Mouse (Mus musculus): Measurements from ENCODE around the gene Irf7.
"Not testable (repeated sequence)": the region's sequence is repeated elsewhere in the genome, so short reads cannot be mapped to it uniquely, and the experiment has no call there.

The Irf7 gene

DNA sequence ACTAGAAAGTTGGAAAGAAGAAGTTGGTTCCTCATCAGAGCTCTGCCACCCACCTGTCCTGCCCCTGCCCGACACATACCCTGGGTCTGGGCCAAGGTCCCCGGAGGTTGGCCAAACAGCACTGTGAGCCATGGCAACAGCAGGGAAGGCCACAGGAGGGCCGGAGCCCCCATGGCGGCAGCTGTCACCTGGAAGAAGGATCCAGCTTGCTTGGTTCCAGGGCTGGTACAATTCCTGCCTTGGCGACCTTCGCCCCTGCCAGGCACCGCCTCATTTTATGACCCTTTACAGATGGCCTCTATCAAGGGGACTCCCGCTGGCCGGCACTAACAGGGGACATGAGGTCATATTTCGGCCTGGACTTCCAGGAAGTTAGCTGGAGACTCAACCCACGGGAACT lies 10.3 kb upstream of the Irf7 start, which contains the start of gene Cdhr5:
Gene Cdhr5 (minus strand): TSS at position 241 of the 400 bp plus-strand sequence.
- no peak for DNase-seq (ENCODE audit: low spot score in 2 of 2)

DNA sequence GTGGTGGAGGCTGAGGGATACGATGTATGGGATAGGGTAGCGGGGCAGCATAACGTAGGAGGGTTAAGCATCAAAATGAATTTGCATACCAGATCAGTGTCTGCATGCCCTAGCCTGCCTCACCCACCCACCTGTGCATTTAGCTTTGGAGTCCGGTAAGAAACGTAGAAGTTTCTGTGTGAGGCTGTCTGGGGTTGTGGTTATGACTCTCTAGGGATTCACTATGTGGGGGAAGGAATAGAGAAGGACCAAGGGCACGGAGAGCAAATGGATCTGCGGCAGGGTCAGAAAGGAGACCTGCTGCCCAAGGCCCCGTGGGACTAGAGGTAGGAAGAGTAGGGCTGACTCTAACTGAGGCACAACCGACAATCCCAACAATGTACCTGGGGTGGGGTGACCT lies 9.1 kb upstream of the Irf7 start:
- no peak for DNase-seq (ENCODE audit: low spot score in 2 of 2)

DNA sequence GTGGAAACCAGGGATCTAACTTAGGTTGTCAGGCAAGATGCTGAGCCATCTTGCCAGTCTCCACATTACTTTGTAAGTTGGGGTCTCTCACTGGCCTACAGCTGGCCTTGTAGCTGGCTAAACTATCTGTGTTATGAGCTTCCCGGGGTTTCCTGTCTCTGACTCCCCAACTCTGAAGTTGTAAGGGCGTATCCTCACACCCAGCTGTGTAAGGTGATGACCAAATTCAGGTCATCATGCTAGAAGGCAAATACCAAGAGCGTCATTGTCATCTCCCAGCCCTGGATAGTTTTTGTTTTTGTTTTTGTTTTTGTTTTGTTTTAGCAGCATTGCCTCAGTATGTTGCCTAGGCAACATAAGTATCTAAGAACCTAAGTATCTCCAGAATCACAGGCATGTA lies 4.3 kb upstream of the Irf7 start:
- DNase-seq (ENCODE audit: low spot score in 2 of 2): no peak

DNA sequence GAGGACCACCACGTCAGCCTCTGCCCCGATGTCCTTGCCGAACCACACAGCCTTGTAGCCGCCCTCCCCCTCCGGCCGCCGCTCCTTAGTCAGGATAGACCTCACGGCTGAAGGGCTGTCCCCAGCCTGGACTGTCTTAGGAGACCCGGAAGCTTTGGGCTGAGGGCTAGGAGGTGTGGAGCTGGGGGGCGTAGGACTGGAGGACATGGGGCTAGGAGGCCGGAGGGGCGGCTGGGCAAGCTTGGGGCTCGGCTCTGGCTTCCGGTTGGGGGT lies 2.9 kb upstream of the Irf7 start:
- no peak for DNase-seq (ENCODE audit: low spot score in 2 of 2)

DNA sequence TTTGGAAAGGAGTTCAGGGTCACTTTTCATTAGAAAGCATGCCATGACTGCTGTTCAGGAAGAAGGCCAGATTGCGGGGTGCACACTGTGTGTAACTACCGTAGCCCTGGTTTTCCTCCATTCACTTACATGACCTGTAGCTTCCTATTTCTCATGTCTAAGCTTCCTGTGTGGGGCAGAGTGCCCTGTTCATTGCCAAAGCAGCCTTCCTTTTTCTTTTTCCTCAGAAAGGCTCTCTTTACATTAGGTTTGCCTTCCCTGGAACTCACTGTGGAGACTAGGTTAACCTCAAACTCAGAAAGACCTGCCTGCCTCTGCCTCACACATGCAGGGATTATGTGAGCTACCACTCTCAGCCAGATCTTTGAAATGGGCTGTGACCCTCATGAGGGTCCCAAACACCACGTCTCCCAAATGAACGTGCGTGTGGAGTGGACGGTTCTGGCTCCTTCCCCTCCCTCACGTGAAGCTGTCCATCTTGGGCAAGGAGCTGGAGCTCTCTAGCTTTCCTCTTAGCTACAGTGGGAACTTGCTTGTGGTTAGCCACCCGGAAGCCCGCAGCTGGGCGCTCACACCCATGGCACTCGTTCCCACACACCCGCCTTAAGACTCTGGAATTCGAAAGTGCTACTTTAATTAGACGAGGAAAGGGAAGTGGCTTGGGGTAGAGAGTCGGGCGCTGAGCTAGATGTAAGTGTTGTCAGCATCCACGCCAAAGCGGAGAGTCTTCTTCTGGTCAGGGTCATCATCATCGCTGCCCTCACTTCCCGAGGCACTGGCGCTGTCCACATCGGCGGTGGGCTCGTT lies 2.4 kb upstream of the Irf7 start:
- no peak for DNase-seq (ENCODE audit: low spot score in 2 of 2)

DNA sequence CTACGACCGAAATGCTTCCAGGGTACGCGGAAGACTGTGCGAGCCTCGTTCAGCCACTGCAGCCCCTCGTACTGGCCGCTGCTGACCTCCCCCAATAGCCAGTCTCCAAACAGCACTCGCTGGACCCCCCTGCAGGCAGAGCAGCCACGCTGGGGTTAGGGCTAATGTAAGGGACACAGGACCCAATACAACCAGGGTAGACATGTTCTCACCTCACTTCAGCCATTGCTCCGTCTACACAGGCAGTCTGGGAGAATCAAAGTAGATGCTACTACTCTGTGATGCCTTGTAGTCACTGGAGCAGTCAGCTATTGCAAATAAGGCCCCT lies 906 bp downstream of the Irf7 start:
- DNase-seq (ENCODE audit: low spot score in 2 of 2): no peak

DNA sequence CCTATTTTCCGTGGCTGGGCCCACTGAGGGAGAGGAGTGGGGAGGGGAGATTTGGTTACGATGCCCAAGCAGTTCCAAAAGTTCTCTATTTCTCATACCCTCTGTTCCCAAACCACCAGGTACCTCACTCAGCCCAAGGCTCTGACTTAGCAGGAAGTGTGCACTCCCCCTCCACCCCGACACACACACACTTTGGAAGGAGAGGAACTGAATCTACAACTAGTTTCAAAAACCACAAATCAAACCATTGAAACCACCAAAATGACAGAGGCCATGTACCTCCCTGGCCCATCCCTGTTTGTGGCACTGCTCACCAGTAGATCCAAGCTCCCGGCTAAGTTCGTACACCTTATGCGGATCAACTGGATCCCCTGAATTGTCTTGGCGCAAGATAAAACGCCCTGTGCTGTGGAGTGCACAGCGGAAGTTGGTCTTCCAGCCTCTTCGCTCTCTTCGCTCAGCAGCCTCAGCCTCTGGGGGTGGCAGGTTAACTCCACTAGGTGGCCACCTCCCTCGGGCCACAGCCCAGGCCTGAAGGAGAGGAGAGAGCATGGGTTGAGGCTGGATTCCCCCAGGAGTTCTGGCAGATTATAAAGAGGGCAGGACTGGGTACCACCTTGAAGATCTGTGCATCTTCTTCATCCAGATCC lies 1.4 kb downstream of the Irf7 start:
- DNase-seq (ENCODE audit: low spot score in 2 of 2): no peak

DNA sequence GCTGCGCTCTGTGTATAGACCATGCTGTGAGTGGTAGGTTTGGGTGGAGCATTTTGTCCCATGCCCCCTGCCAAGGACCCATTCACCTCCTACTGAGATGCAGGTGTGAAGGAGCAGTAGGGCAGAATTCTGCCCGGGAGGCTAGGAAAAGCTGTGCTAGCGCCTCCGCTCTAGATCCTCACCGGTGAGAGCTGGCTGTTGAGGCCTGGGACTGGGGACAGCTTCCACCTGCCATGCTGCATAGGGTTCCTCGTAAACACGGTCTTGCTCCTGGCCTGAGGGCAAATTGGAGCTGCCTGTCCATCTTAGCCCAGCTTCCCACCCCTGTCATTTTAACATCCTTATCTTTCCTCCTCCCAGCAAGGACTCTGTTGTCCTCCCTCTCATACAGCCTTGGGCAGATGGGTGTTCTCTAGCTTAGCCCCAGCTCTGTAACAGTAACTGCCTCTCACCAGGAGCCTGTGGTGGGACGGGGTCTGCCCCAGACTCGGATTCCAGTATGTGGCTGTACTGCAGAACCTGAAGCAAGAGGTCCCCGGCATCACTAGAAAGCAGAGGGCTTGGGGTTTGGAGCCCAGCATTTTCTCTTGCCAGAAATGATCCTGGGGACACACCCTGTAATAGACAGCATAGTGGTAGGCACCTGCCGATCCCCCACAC lies 2.1 kb downstream of the Irf7 start:
- no peak for DNase-seq (ENCODE audit: low spot score in 2 of 2)

DNA sequence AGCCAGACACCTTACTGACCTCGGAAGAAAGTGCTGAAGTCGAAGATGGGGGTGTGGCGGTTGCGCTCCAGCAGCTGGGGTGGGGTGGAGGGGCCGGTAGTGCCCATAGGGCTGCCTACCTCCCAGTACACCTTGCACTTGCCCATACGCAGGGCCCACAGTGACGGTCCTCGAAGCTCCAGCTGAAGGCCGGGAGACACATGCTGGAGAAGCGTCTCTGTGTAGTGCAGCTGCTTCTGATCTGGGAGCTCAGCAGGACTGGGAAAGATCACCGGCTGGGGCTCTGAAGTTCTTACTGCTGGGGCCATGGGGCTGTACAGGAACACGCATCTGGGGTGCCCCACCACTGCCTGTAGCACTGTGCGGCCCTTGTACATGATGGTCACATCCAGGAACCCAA lies 2.6 kb downstream of the Irf7 start:
- DNase-seq (ENCODE audit: low spot score in 2 of 2): no peak

DNA sequence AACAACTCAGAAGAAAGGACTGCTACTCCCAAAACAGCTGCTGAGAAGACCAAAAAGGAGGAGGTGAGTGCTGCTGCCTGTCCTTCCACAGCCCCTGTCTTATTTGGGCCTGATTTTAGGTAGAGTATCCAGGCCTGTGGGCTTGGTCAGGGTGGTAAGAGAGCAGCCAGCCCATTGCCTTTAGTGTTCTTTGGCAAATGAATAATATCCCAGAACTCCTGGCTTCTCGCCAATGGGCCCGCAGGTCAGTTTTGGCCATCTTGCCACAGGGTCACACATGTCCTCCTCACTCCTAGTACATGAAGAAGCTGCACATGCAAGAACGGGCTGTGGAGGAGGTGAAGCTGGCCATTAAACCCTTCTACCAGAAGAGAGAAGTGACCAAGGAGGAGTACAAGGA lies 4.8 kb downstream of the Irf7 start:
- no peak for DNase-seq (ENCODE audit: low spot score in 2 of 2)

DNA sequence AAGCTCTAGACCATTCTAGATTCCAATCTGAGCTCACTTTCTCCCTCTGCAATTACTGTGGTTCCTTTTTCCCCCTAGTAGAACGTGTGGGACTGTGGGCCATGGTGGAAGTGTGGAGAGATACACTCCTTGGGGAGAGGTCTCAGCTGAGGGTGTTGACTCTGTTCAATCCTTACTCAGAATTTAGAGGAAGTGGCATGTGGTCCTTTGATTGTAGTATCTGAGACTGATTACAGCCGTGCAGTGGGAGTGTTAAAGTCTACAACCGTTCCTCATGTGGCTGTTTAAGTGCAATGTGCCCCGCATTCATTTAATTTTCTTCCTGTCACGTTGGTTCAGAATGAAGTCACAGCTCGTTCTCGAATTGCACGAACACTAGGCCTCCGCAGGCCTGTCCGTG lies 10.1 kb downstream of the Irf7 start:
- no peak for DNase-seq (ENCODE audit: low spot score in 2 of 2)

DNA sequence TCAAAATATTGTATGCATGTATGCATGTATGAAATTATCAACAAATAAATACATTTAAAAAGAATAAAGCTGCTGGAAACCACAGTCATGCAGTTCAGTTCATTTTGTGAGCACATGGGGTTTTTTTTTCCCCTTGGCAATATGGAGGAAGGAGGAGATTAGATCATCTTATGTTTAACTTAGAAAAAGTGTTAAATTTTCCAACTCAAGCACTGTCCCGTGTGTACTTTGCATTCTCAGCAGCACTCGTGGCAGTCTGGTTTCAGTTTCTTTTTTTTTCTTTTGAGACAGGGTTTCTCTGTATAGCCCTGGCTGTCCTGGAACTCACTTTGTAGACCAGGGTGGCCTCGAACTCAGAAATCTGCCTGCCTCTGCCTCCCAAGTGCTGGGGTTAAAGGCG lies 15.8 kb downstream of the Irf7 start:
- not testable (repeated sequence) for DNase-seq (ENCODE audit: low spot score in 2 of 2)

DNA sequence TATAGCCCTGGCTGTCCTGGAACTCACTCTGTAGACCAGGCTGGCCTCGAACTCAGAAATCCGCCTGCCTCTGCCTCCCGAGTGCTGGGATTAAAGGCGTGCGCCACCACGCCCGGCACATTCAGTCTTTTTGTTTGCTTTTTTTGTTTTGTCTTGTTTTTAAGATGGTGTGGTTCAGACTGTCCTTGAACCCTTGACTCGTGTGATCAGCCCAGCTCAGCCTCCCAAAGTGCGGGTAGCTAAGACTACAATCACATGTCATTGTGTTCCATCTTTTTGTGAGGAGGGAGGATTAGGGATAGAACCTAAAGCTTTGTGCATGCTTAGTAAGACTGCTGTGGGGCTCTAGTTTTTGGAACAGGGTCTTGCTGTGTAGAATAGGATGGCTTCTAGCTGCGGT lies 34.7 kb downstream of the Irf7 start:
- no peak for DNase-seq (ENCODE audit: low spot score in 2 of 2)

DNA sequence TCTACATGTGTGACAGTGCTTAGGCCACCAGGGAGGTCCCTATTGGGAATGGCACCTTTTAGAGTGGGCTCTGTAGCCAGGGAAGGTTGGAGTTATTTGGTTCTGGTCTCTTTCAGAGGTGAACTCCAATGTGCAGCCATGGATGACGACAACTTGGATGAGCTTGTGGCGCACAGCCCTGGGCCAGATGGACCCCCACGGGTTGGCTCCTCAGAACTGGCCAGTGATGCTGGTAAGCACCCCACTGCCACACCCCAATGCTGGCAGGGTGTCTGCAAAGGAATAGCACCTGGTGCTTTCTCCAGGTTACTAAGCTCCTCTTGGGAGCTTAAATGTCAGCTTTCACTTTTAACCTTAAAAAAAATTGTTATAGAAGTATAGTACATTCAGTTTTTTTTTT lies 35.2 kb downstream of the Irf7 start:
- no peak for DNase-seq (ENCODE audit: low spot score in 2 of 2)

DNA sequence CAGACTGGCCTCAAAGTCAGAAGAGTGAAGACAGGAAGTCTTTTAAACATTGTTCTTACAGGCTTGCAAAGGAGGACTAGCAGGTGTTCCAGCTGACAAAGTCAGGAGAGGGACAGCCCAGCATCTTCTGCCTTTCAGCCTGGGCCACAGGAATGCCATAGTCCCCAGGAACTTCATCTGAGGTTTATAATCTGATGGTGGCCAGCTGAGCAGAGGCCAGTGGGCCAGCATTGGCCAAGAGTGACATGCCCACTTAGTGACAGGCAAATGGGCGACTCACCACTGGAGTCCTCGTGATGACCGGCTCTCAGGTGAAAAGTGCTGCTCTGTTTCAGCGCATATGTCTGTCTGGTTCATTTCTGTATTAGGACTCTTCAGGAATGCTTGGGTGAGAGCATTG lies 35.7 kb downstream of the Irf7 start:
- no peak for DNase-seq (ENCODE audit: low spot score in 2 of 2)

DNA sequence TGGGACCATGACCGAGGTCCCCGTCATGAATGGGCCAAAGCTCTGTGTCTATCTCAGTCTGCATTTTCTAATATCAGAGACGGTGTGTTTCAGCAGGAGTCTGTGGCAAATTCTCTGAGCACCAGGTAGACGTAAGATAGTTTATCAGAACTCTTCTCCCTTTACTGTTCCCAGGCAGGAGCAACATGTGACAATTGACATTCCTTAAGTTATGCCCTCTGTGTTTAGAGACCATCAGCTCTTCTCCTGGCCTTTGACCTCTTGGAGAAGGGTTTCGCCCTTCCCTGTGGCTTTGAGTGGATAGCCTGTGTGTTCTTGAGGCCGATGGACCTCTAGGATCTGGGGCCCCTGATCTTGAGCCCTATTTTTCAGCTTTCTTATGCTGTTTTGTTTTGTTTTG lies 36.6 kb downstream of the Irf7 start:
- DNase-seq (ENCODE audit: low spot score in 2 of 2): no peak

DNA sequence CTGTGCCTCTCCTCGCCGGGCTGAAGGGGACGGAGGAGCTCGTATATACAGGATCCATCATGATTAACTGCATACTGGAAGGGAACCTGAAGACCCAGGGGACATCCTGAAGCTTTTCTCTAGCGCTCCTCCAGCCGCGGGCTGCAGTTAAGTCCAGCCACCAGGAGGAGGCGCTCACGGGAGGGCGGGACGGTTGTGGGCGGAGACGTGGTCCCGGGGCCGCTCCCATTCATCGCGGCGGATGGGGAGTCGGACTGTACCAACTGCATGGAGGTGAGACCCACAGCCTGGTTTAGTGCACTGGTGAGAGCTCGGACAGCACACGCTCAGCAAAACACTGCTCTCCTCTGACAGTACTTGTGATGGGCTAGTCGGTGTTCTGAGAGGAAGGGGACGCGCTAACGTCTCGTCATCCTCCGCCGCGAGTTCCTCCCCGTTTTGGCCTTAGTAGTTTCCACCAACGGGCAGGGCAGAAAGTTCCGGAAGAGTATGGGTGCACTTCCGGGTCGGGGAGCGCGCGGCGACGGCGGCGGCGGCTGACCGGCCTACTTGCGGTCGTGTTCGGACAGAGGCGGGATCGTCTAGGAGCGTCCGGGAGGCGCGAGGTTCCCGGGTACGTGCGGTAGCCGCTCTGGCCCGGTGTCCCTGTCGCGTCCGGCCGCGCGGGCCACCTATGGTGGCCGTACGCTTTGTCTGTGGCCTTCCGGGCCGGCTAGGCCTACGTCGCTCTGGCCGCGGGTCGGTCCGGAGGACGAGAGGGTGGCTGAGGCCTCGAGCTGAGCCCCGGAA lies 37.8 kb downstream of the Irf7 start, which contains the start of gene Phrf1:
Gene Phrf1 (plus strand): TSS at position 506 of the 789 bp plus-strand sequence.
- peak; percentile 85 to 91 for DNase-seq (ENCODE audit: low spot score in 2 of 2)

DNA sequence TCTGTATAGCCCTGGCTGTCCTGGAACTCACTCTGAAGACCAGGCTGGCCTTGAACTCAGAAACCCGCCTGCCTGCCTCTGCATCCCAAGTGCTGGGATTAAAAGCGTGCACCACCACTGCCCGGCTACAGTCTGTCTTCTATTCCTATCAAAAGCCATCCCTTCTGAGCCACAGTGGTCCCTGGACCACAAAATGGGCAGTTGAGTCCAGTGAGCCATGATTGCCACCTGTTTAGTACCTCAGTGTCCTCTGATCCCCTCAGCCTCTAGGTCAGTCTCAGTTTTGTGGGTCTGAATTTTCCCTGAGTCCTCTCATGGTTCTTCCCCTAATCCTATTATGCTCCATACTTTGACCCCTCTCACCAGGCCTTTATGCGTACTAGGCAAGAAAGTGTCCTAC lies 38.5 kb downstream of the Irf7 start:
- no peak for DNase-seq (ENCODE audit: low spot score in 2 of 2)

DNA sequence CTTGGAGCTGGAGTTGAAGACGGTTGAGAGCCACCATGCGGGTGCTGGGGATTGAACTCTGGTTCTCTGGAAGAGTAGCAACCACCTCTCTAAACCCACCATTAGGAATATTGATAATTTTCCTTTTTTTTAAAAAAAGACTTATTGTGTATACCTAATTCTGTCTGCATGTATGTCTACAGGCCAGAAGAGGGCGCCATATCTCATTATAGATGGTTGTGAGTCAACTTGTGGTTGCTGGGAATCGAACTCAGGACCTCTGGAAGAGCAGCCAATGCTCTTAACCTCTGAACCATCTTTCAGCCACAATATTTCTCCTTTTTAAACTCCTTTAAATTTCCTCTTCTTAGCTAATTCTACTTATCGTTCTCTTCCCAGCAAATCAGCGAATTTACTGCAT lies 39.7 kb downstream of the Irf7 start:
- no peak for DNase-seq (ENCODE audit: low spot score in 2 of 2)

DNA sequence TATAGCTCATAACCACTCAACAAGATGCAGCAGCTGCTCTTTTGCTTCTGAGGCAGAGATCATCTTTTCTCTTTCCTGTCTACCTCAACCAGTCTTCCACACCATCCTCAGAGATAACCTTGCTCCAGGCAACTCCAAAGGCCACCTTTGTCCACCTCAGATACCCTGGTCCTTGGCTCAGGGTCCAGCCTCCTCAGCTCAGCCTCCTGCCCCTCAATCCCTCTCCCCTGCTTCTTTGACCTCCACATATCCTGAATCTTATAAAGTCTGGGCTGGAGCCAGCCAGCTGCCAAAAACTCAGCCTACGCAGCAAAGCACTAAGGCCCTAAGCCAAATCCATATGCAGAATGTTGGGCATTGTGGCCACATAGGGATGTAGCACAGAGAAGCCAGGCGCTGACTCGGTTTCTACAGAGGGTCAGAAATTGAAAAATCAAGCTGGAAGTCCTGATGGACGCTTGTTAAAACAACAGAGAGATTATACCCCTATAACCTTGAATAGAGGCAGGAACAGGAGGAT lies 43.5 kb downstream of the Irf7 start:
- DNase-seq (ENCODE audit: low spot score in 2 of 2): no peak

DNA sequence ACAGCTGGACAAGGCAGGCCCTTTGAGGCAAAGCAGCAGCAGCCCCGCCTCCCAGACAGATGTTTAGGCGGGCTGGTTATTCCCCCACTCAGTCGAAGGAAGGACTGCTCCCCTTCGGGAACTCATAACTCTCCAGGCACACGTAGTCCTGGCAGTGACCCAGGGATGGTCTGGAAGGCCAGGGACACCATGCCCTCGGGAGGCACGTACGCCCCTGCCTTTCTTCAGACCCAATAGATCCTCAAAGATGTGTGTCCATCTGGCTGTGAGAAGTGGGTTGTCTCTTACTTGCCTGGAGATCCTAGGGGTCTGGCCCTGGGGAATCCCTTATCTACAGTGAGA lies 44.2 kb downstream of the Irf7 start:
- DNase-seq (ENCODE audit: low spot score in 2 of 2): no peak
